Mouse (Mus musculus) myocyte (in vitro differentiated cells): ENCODE measurements around the gene Prss8.

Experiments used
- MAX ChIP-seq: IDR thresholded peaks from one replicate; pipeline ENCODE4 v1.6.1; 2011; ENCODE audit warnings: low read depth, mild to moderate bottlenecking, control low read depth
- POLR2A ChIP-seq: IDR thresholded peaks from one replicate; pipeline ENCODE4 v1.6.1; 2011; ENCODE audit warnings: low read depth, mild to moderate bottlenecking, control low read depth, moderate library complexity; ENCODE audit not compliant: insufficient read length
- TCF12 ChIP-seq: IDR thresholded peaks from one replicate; pipeline ENCODE4 v1.6.1; 2011; ENCODE audit warnings: mild to moderate bottlenecking, control low read depth; ENCODE audit not compliant: poor library complexity, insufficient read depth, severe bottlenecking

DNA sequence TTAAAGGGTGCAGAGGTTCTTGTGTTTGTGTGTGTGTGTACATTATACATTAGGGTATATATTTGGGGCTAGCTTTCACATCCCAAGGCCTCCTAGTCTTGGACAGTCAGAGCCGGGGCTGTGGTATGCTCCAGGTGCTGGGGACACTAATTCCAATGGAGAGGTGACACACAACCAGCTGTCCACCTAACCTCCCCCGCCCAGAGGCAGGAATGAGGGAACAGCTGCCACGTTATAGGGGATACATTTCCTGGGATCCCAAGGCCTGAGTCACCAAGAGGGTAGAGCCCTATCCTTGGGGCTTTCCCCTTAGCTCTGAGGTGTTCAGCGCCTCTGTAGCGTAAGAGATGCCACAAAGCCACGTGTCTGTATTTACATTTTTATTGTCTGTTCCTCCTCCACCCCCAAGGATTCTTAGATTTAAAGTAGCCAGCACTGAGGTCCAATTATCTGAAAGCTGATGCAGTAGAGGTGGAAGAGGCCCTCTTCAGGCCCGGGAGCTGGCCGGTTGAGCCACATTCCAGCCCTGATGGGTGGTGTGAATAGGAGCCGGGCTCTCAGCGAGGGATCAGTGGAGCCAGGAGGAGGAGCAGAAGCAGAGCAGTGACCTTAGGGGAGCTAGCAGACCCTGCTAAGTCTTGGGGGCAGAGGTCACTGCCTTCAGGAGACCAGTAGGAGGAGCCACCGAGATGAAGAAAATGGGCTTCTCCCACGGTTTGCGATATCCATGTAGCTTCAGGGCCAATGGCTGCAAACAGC is 2.5 kb upstream of the Prss8 start:
- TF ChIP-seq MAX (peak; percentile 53), POLR2A (no peak), TCF12 (peak; percentile 81)
